Mouse (Mus musculus) Patski (cell line): ENCODE results near the gene Vegfb. TPM values are rescaled to one million over a fixed set of nuclear protein-coding genes. Genes with fewer than 3 reads are reported as not detected.

Source experiments
- ATAC-seq: fragments of 100-300 bp; one replicate; pipeline ENCODE4 v1.8.0; 2021
- CTCF ChIA-PET: fragments of 350-600 bp; sonication (Branson Sonifier 250); formaldehyde crosslinking; loops from one replicate; lab custom pipeline; 2022; ENCODE audit warnings: inconsistent platforms; lab: Charles Lee
- POLR2A ChIA-PET: fragments of 350-600 bp; sonication (Branson Sonifier 250); formaldehyde crosslinking; loops from one replicate; lab custom pipeline; 2022; ENCODE audit warnings: antibody characterized with exemption, inconsistent platforms; lab: Charles Lee
- DNase-seq: peaks from one replicate; pipeline ENCODE4 v3.0.0-alpha.2; 2011; ENCODE audit warnings: low read depth, low spot score
- H3K27me3 ChIP-seq: fragments of 371-371 bp; one replicate; pipeline ENCODE4 v1.5.1; 2021
- CTCF ChIP-seq: fragments of 100-300 bp; IDR thresholded peaks from one replicate; pipeline ENCODE4 v1.5.1; 2021
- in situ Hi-C: fragments of 300-500 bp; cut with MboI; formaldehyde crosslinking; loops from 3 replicates; pipeline ENCODE4 v1.11.1; 2018; ENCODE audit warnings: low pct_unique_long_range_greater_than_20kb, mixed read lengths
- polyA plus RNA-seq: library from polyadenylated mRNA; unstranded; gene quantifications from one replicate; pipeline ENCODE4 v1.2.3, GENCODE M21; 2021

Vegfb gene
- polyA plus RNA-seq, 1 experiment from 2014 or later, result 87.1 TPM

GRCm38 (mm10) chr19:6939106-6940002 lies 48.1 kb downstream of the Vegfb start:
- DNase-seq (no peak), ATAC-seq (no peak)
- H3K27me3 ChIP-seq, result no peaks in the 10 kb centered on the region
- ChIA-PET POLR2A (interaction anchor here (1.1 to 5.0 kb wide), 3 partner anchors 9 to 36 kb away, joined by 3 to 75 read pairs (median 3); partner anchors contain the start of gene Plcb3), CTCF (interaction anchor here (1.7 kb wide), 1 partner anchor 16 kb away, joined by 5 read pairs; no protein-coding TSS in a partner anchor)
- no peak for TF ChIP-seq CTCF
- in situ Hi-C loops, result no loop called here

DNA sequence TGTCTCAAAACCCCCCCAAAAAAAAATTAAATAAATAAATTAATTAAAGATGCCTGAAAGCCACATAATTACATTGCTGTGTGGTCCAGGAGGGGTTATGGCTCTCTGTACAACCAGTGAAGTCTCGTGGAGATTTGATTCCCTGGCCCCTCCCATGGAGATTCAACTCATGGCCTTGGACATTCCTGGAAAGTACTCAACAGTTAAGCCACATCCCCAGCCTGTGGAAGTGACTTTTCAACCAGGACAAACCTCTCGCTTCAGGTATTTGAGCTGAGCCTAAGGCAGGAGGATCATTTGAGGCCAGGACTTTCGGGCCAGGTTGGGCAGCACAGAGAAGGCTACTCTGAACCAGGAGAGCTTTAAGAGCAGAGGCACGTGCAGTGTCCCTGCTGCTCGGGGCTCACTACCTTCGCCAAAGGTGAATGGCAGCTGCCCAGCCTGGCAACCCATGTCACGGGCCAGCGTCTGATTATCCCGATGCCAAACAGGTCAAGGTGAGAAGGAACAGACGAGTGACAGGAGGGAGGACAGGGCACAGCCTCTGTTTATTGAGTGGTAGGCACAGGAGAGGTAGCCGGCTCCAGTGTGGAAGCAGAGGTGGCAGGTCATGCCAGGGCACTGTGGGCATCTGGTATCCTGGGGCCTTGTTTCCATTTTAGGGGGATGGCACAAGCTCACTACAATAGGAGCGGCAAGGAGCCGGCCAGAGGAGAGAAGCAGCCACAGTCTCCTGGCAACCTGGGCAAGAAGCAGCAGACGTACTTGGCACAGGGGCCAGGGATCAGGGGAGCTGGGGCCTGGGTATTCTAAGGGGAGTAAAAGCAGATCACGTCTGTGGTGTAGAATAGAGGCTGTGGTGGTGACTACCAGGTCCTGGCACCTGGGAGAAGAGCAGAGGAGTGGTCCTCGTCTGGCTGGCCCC lies 49.6 kb downstream of the Vegfb start:
- DNase-seq (no peak), ATAC-seq (no peak)
- ChIA-PET CTCF (interaction anchor here (1.8 kb wide), 1 partner anchor 42 kb away, joined by 5 read pairs; the partner anchor contains the start of gene Fkbp2), POLR2A (interaction anchor here (0.5 to 0.6 kb wide), 2 partner anchors 17 to 403 kb away, joined by 3 to 4 read pairs; no protein-coding TSS in a partner anchor)
- in situ Hi-C loops, result no loop called here
- no peak for TF ChIP-seq CTCF
- H3K27me3 ChIP-seq, result no peaks in the 10 kb centered on the region

DNA sequence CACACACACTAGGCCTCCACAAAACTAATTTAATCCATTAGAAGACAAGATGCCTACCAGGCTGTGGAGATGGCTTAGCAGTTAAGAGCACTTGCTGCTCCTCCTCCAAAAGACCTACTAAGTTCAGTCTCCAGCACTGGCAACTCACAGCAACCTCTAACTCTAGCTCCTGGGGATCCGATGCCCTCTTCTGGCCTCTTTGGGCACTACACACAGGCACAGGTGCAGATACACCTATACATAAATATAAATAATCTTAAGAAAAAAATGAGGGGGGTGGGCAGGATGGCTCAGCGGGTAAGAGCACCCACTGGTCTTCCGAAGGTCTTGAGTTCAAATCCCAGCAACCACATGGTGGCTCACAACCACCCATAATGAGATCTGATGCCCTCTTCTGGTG lies 51.2 kb downstream of the Vegfb start:
- H3K27me3 ChIP-seq, result no peaks in the 10 kb centered on the region
- ChIA-PET POLR2A (interaction anchor here (0.8 to 1.1 kb wide), 2 partner anchors 13 to 21 kb away, joined by 3 read pairs; no protein-coding TSS in a partner anchor), CTCF (interaction anchor here (0.7 to 1.8 kb wide), 3 partner anchors 12 to 43 kb away, joined by 3 to 5 read pairs (median 3); partner anchors contain the start of gene Fkbp2)
- TF ChIP-seq CTCF, result no peak
- DNase-seq (no peak), ATAC-seq (no peak)
- in situ Hi-C loops, result no loop called here

GRCm38 (mm10) chr19:6934195-6934977 lies 53.1 kb downstream of the Vegfb start, which contains the start of gene Kcnk4:
Kcnk4 (minus strand) TSS chr19:6934515.
- DNase-seq, result no peak
- in situ Hi-C loops, result no loop called here
- ATAC-seq, result no peak
- no peak for TF ChIP-seq CTCF
- ChIA-PET CTCF (interaction anchor here (1.1 kb wide), 1 partner anchor 10 kb away, joined by 3 read pairs; no protein-coding TSS in a partner anchor), POLR2A (interaction anchor here (0.8 kb wide), 2 partner anchors 8 to 13 kb away, joined by 3 to 4 read pairs; partner anchors contain the start of genes Bad, Esrra and Gpr137)
- H3K27me3 ChIP-seq, result no peaks in the 10 kb centered on the region

DNA sequence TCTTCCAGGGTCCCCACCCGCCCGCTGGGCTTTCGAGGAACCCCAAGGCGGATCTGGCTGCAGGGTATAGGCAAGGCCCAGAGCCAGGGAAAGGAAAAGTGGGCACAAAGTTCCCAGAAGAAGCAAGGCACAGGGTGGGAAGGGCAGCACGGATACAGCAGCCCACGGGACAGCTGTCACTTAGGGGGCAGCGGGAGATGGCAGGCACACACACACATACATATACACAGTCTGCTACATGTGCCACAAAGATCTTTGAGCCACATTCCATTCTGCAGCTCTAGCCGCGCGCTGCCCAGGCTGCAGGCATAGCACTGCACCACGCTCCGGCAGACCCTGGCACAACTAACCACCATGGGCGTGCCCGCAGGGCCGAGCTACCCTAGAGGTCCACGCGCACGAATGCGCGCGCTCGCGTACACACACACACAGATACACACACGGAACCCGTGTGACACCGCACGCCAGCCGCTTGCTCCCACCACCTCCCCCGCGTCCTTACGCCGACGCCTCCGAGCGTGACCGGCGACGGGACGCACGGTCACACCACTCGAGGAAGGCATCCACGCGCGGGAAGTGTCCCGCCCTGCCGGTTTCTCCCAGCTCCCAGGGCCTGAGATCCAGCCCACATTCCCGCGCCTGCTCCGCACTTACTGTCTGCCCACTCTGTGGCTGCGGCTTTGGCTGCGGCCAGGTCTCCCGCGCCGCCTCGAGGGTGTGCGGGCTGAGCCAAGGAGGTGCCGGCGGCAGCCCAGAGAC lies 53.8 kb downstream of the Vegfb start:
- ATAC-seq, result no peak
- in situ Hi-C loops, result no loop called here
- no peak for TF ChIP-seq CTCF
- CTCF ChIA-PET, result interaction anchor here (1.1 kb wide), 1 partner anchor 9 kb away, joined by 3 read pairs; no protein-coding TSS in a partner anchor
- no peak for DNase-seq
- POLR2A ChIA-PET, result interaction anchor here (0.8 kb wide), 1 partner anchor 9 kb away, joined by 3 read pairs; the partner anchor contains the start of genes Bad and Gpr137
- H3K27me3 ChIP-seq, result no peaks in the 10 kb centered on the region

GRCm38 (mm10) chr19:6933102-6933435 lies 54.4 kb downstream of the Vegfb start:
- DNase-seq (no peak), ATAC-seq (no peak)
- ChIA-PET CTCF (interaction anchor here (1.1 to 1.2 kb wide), 2 partner anchors 9 to 20 kb away, joined by 3 to 4 read pairs; no protein-coding TSS in a partner anchor), POLR2A (interaction anchor here (1.0 kb wide), 1 partner anchor 18 kb away, joined by 4 read pairs; no protein-coding TSS in a partner anchor)
- in situ Hi-C loops, result no loop called here
- TF ChIP-seq CTCF, result no peak
- H3K27me3 ChIP-seq, result no peaks in the 10 kb centered on the region

Other genes starting within 250 kb of the Vegfb start
- gene Rps6ka4, start 147.0 kb downstream of the Vegfb start, polyA plus RNA-seq, result 51.4 TPM
- 0.06 TPM for gene Ccdc88b, start 129.4 kb downstream of the Vegfb start, polyA plus RNA-seq
- 64.4 TPM for gene Trmt112, start 78.0 kb downstream of the Vegfb start, polyA plus RNA-seq
- gene Prdx5, start 77.5 kb downstream of the Vegfb start, polyA plus RNA-seq, result 557 TPM
- 96.1 TPM for gene Esrra, start 65.8 kb downstream of the Vegfb start, polyA plus RNA-seq
- gene Catsperz, start 62.3 kb downstream of the Vegfb start, polyA plus RNA-seq, result 7.6 TPM
- 7.6 TPM for gene Kcnk4, start 53.1 kb downstream of the Vegfb start, polyA plus RNA-seq
- 108 TPM for gene Bad, start 45.8 kb downstream of the Vegfb start, polyA plus RNA-seq
- gene Gpr137, start 45.2 kb downstream of the Vegfb start, polyA plus RNA-seq, result 73.0 TPM
- 267 TPM for gene Ppp1r14b, start 12.7 kb downstream of the Vegfb start, polyA plus RNA-seq
- gene Plcb3, start 11.2 kb downstream of the Vegfb start, polyA plus RNA-seq, result 59.6 TPM
- gene Fkbp2, start 7.2 kb downstream of the Vegfb start, polyA plus RNA-seq, result 167 TPM
- 26.0 TPM for gene Dnajc4, start 4.9 kb upstream of the Vegfb start, polyA plus RNA-seq
- 60.5 TPM for gene Nudt22, start 8.5 kb upstream of the Vegfb start, polyA plus RNA-seq
- 20.7 TPM for gene Trpt1, start 8.5 kb upstream of the Vegfb start, polyA plus RNA-seq
- gene Fermt3, start 31.8 kb upstream of the Vegfb start, polyA plus RNA-seq, result 0.22 TPM
- 301 TPM for gene Stip1, start 52.3 kb upstream of the Vegfb start, polyA plus RNA-seq
- gene Macrod1, start 69.2 kb upstream of the Vegfb start, polyA plus RNA-seq, result 33.9 TPM
- 12.6 TPM for gene Flrt1, start 118.1 kb upstream of the Vegfb start, polyA plus RNA-seq
- gene Otub1, start 218.7 kb upstream of the Vegfb start, polyA plus RNA-seq, result 166 TPM
- 1,740 TPM for gene Cox8a, start 230.0 kb upstream of the Vegfb start, polyA plus RNA-seq